Mouse (Mus musculus): ENCODE data around the gene Apbb2.

DNA sequence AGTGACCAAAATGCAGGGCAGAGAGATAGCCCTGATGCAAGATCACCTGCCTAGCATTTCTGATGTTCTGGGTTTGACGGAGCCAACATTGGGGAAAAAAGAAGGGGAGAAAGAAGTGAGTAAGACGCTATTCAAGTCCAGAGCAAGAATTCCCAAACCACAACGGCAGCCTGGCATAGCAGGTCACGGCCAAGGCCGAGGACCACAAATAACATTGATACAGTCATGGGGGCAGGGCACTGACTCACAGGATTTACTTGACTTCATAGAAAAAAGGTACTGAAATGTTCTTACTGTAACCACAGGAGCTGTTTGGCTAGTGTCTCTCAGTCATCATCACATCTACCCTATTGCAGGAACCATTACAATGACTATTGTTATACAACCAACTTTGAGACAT, 68.3 kb downstream of the Apbb2 start:
- TF ChIP-seq CTCF (IDR thresholded peaks at IDR 0.05; ENCODE audit: borderline replicate concordance, insufficient read depth, low read depth, low read length) = no peak
- TF ChIP-seq POLR2A (IDR thresholded peaks at IDR 0.05; ENCODE audit: borderline replicate concordance, insufficient read depth, low read length) = no peak
